Comparison of ENCODE assay signal across 8 mouse cellular contexts in the genomic region with DNA sequence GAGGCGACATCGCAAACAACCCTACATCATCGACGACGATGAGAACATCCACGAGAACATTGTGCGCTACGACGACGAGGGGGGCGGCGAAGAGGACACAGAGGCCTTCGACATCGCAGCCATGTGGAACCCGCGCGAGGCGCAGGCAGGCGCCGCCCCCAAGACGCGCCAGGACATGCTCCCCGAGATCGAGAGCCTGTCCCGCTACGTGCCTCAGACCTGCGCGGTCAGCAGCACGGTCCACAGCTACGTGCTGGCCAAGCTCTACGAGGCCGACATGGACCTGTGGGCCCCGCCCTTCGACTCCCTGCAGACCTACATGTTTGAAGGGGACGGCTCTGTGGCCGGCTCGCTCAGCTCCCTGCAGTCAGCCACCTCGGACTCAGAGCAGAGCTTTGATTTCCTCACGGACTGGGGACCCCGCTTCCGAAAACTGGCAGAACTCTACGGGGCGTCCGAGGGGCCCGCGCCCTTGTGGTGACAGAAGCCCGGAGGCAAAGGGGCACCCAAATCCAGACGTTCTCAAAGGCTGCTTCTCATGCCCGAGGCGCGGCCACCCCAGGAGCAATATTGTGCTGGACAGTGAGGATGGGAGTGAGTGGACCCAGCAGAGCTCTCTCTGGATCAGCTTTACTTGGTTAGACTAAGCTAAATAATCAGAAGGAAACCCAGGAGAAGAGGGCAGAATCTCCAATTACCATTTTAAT.
A peak's percentile ranks its signal among the peaks of the same experiment; 100 is the strongest.
DNase-seq lines count a peak whose midpoint lies in the region; ATAC-seq lines count a peak whose summit lies in the region.

No protein-coding gene starts in this region.

- H3K9ac ChIP-seq in heart, embryonic 13.5 days: peak overlapping the region; percentile 77
- peak overlapping the region; percentile 65 for H3K9ac ChIP-seq in kidney, embryonic 16.5 days (replicated peaks; ENCODE audit: low read length)

- WGBS in heart, embryonic 13.5 days: 11% methylated on average over 51 of the region's 51 CpGs
- WGBS in kidney, embryonic 16.5 days: 9% methylated on average over 51 of the region's 51 CpGs

- no peaks in the 10 kb centered on the region for H3K27me3 ChIP-seq in heart, embryonic 13.5 days (replicated peaks)
- H3K27me3 ChIP-seq in kidney, embryonic 16.5 days (ENCODE audit: insufficient read depth, low read length): no peaks in the 10 kb centered on the region

- H3K9me3 ChIP-seq in heart, embryonic 13.5 days: no peaks in the 10 kb centered on the region
- no peaks in the 10 kb centered on the region for H3K9me3 ChIP-seq in kidney, embryonic 16.5 days (ENCODE audit: low read length)

- H3K4me3 ChIP-seq in heart, embryonic 13.5 days: peak overlapping the region; percentile 58
- peak overlapping the region; percentile 50 for H3K4me3 ChIP-seq in kidney, embryonic 16.5 days (ENCODE audit: low read length)

- no peaks in the 10 kb centered on the region for H3K36me3 ChIP-seq in heart, embryonic 13.5 days
- no peaks in the 10 kb centered on the region for H3K36me3 ChIP-seq in kidney, embryonic 16.5 days (ENCODE audit: insufficient read depth, low read length)

- peak; percentile 16 to 27 for DNase-seq in cerebellum, adult 18-20 months
- DNase-seq in cerebellum, adult 11 months: no peak
- DNase-seq in cerebellum, postnatal 14 days: peak; percentile 16 to 28
- DNase-seq in mesoderm, embryonic 11.5 days (ENCODE audit: low read depth, low spot score): peak; percentile 37
- no peak for DNase-seq in frontal cortex, postnatal 14 days (ENCODE audit: low spot score in 2 of 2)
- DNase-seq in right cerebral cortex, postnatal 14 days: no peak

- H3K4me1 ChIP-seq in heart, embryonic 13.5 days: peaks cover 6% of the 10 kb centered on the region; the same call in 1 of the 2 replicates
- H3K4me1 ChIP-seq in kidney, embryonic 16.5 days (ENCODE audit: insufficient read depth, low read length): no peaks in the 10 kb centered on the region

- H3K27ac ChIP-seq in heart, embryonic 13.5 days (replicated peaks): no peak overlapping the region
- H3K27ac ChIP-seq in kidney, embryonic 16.5 days (ENCODE audit: low read length): no peak overlapping the region

- peak overlapping the region; percentile 89 for H3K4me2 ChIP-seq in heart, embryonic 13.5 days
- peak overlapping the region; percentile 71 for H3K4me2 ChIP-seq in kidney, embryonic 16.5 days (replicated peaks; ENCODE audit: low read depth, low read length)

- peak; percentile 51; the same call in 1 of the 2 replicates for ATAC-seq in heart, embryonic 13.5 days (ENCODE audit: extremely low read depth, insufficient number of reproducible peaks, low FRiP score, low TSS enrichment)
- peak; percentile 98 for ATAC-seq in kidney, embryonic 16.5 days (ENCODE audit: low FRiP score, low TSS enrichment)

Comparison
In these comparisons a context has a peak if more than half of its experiments do, and no peak if none do; other contexts are left out.
1. DNase-seq: peak in cerebellum, adult 18-20 months (2 of 2), cerebellum, postnatal 14 days (2 of 2) and mesoderm, embryonic 11.5 days (single experiment); none in cerebellum, adult 11 months (single experiment), frontal cortex, postnatal 14 days (0 of 2) and right cerebral cortex, postnatal 14 days (single experiment).